Mouse (Mus musculus): ENCODE data around the gene Psma2. TPM values are rescaled to one million over a fixed set of nuclear protein-coding genes. Genes with fewer than 3 reads are reported as not detected.

Psma2 gene
- polyA plus RNA-seq, 1 experiment from 2014 or later, result 163 TPM

GRCm38 (mm10) chr13:14629726-14630641 is 16.9 kb downstream of the Psma2 start, which contains the start of gene AW209491:
TSS of gene AW209491 (plus strand) at chr13:14630154.
- under 1% methylated on average over 29 of the region's 29 CpGs for WGBS
- Histone ChIP-seq H3K4me2 (ENCODE audit: low read length) (peak within 1 kb of the TSS; percentile 71), H3K4me3 (ENCODE audit: control insufficient read depth in 1 of 2, insufficient read depth in 1 of 2, low read depth in 1 of 2, low read length in 2 of 2) (peak within 1 kb of the TSS; percentile 62 to 70), H3K4me1 (ENCODE audit: control insufficient read depth in 2 of 2, insufficient read depth in 2 of 2, low read length in 2 of 2) (peaks cover 0 to 2% of the 10 kb centered on the region in 2 experiments; a peak in 2 of 4 replicates), H3K27me3 (ENCODE audit: control insufficient read depth, insufficient read depth, low read length) (no peaks in the 10 kb centered on the region), H3K9ac (ENCODE audit: low read length) (peak within 1 kb of the TSS; percentile 79), H3K27ac (replicated peaks in 1 of 2; ENCODE audit: control insufficient read depth in 1 of 2, insufficient read depth in 1 of 2, low read depth in 2 of 2, low read length in 2 of 2) (peak within 1 kb of the TSS; percentile 50 to 72), H3K36me3 (ENCODE audit: control insufficient read depth, insufficient read depth, low read length) (peaks cover 32% of the 10 kb centered on the region), H3K9me3 (ENCODE audit: control insufficient read depth, low read length) (no peaks in the 10 kb centered on the region)
- peak; percentile 94 for ATAC-seq (ENCODE audit: insufficient number of reproducible peaks, insufficient read depth, low FRiP score, low read depth)

GRCm38 (mm10) chr13:14639998-14640397 is 27.0 kb downstream of the Psma2 start:
- Histone ChIP-seq H3K4me1 (ENCODE audit: control insufficient read depth in 2 of 2, insufficient read depth in 2 of 2, low read length in 2 of 2) (peaks cover 0 to 3% of the 10 kb centered on the region in 2 experiments; a peak in 1 of 4 replicates), H3K36me3 (ENCODE audit: control insufficient read depth, insufficient read depth, low read length) (peaks cover 37% of the 10 kb centered on the region), H3K27ac (replicated peaks in 1 of 2; ENCODE audit: control insufficient read depth in 1 of 2, insufficient read depth in 1 of 2, low read depth in 2 of 2, low read length in 2 of 2) (no peak overlapping the region), H3K27me3 (ENCODE audit: control insufficient read depth, insufficient read depth, low read length) (no peaks in the 10 kb centered on the region), H3K4me2 (ENCODE audit: low read length) (no peak overlapping the region), H3K4me3 (ENCODE audit: control insufficient read depth in 1 of 2, insufficient read depth in 1 of 2, low read depth in 1 of 2, low read length in 2 of 2) (no peak overlapping the region), H3K9me3 (ENCODE audit: control insufficient read depth, low read length) (no peaks in the 10 kb centered on the region), H3K9ac (ENCODE audit: low read length) (no peak overlapping the region)
- no peak for ATAC-seq (ENCODE audit: insufficient number of reproducible peaks, insufficient read depth, low FRiP score, low read depth)
- WGBS, result 59% methylated on average over 1 of the region's 1 CpGs

GRCm38 (mm10) chr13:14649301-14649700 is 36.3 kb downstream of the Psma2 start:
- H3K4me1 ChIP-seq (ENCODE audit: control insufficient read depth in 2 of 2, insufficient read depth in 2 of 2, low read length in 2 of 2), result no peaks in the 10 kb centered on the region
- no peak for ATAC-seq (ENCODE audit: insufficient number of reproducible peaks, insufficient read depth, low FRiP score, low read depth)
- H3K4me2 ChIP-seq (ENCODE audit: low read length), result no peak overlapping the region

GRCm38 (mm10) chr13:14667107-14667506 is 54.1 kb downstream of the Psma2 start:
- no peak for ATAC-seq (ENCODE audit: insufficient number of reproducible peaks, insufficient read depth, low FRiP score, low read depth)

More at GRCm38 (mm10) chr13:14649301-14649700, 36.3 kb downstream of the Psma2 start:
- Histone ChIP-seq H3K9ac (ENCODE audit: low read length) (no peak overlapping the region), H3K9me3 (ENCODE audit: control insufficient read depth, low read length) (no peaks in the 10 kb centered on the region), H3K27ac (replicated peaks in 1 of 2; ENCODE audit: control insufficient read depth in 1 of 2, insufficient read depth in 1 of 2, low read depth in 2 of 2, low read length in 2 of 2) (no peak overlapping the region), H3K27me3 (ENCODE audit: control insufficient read depth, insufficient read depth, low read length) (no peaks in the 10 kb centered on the region), H3K4me3 (ENCODE audit: control insufficient read depth in 1 of 2, insufficient read depth in 1 of 2, low read depth in 1 of 2, low read length in 2 of 2) (no peak overlapping the region), H3K36me3 (ENCODE audit: control insufficient read depth, insufficient read depth, low read length) (no peaks in the 10 kb centered on the region)
- 24% methylated on average over 1 of the region's 1 CpGs for WGBS

GRCm38 (mm10) chr13:14670342-14670741 is 57.3 kb downstream of the Psma2 start:
- no peaks in the 10 kb centered on the region for H3K4me1 ChIP-seq (ENCODE audit: control insufficient read depth in 2 of 2, insufficient read depth in 2 of 2, low read length in 2 of 2)
- ATAC-seq (ENCODE audit: insufficient number of reproducible peaks, insufficient read depth, low FRiP score, low read depth), result no peak

More at GRCm38 (mm10) chr13:14667107-14667506, 54.1 kb downstream of the Psma2 start:
- Histone ChIP-seq H3K4me3 (ENCODE audit: control insufficient read depth in 1 of 2, insufficient read depth in 1 of 2, low read depth in 1 of 2, low read length in 2 of 2) (no peak overlapping the region), H3K36me3 (ENCODE audit: control insufficient read depth, insufficient read depth, low read length) (no peaks in the 10 kb centered on the region), H3K27me3 (ENCODE audit: control insufficient read depth, insufficient read depth, low read length) (no peaks in the 10 kb centered on the region), H3K27ac (replicated peaks in 1 of 2; ENCODE audit: control insufficient read depth in 1 of 2, insufficient read depth in 1 of 2, low read depth in 2 of 2, low read length in 2 of 2) (no peak overlapping the region), H3K4me1 (ENCODE audit: control insufficient read depth in 2 of 2, insufficient read depth in 2 of 2, low read length in 2 of 2) (no peaks in the 10 kb centered on the region), H3K9ac (ENCODE audit: low read length) (no peak overlapping the region), H3K4me2 (ENCODE audit: low read length) (no peak overlapping the region), H3K9me3 (ENCODE audit: control insufficient read depth, low read length) (no peaks in the 10 kb centered on the region)
- WGBS, result 82% methylated on average over 4 of the region's 4 CpGs

GRCm38 (mm10) chr13:14688955-14689354 is 75.9 kb downstream of the Psma2 start:
- Histone ChIP-seq H3K27me3 (ENCODE audit: control insufficient read depth, insufficient read depth, low read length) (no peaks in the 10 kb centered on the region), H3K36me3 (ENCODE audit: control insufficient read depth, insufficient read depth, low read length) (no peaks in the 10 kb centered on the region), H3K27ac (replicated peaks in 1 of 2; ENCODE audit: control insufficient read depth in 1 of 2, insufficient read depth in 1 of 2, low read depth in 2 of 2, low read length in 2 of 2) (no peak overlapping the region), H3K9me3 (ENCODE audit: control insufficient read depth, low read length) (no peaks in the 10 kb centered on the region), H3K4me3 (ENCODE audit: control insufficient read depth in 1 of 2, insufficient read depth in 1 of 2, low read depth in 1 of 2, low read length in 2 of 2) (no peak overlapping the region), H3K4me1 (ENCODE audit: control insufficient read depth in 2 of 2, insufficient read depth in 2 of 2, low read length in 2 of 2) (no peaks in the 10 kb centered on the region), H3K9ac (ENCODE audit: low read length) (no peak overlapping the region), H3K4me2 (ENCODE audit: low read length) (no peak overlapping the region)
- no peak for ATAC-seq (ENCODE audit: insufficient number of reproducible peaks, insufficient read depth, low FRiP score, low read depth)
- 59% methylated on average over 3 of the region's 3 CpGs for WGBS

More at GRCm38 (mm10) chr13:14670342-14670741, 57.3 kb downstream of the Psma2 start:
- no peaks in the 10 kb centered on the region for H3K9me3 ChIP-seq (ENCODE audit: control insufficient read depth, low read length)
- no peak overlapping the region for H3K27ac ChIP-seq (replicated peaks in 1 of 2; ENCODE audit: control insufficient read depth in 1 of 2, insufficient read depth in 1 of 2, low read depth in 2 of 2, low read length in 2 of 2)
- H3K27me3 ChIP-seq (ENCODE audit: control insufficient read depth, insufficient read depth, low read length), result no peaks in the 10 kb centered on the region
- H3K9ac ChIP-seq (ENCODE audit: low read length), result no peak overlapping the region
- H3K4me3 ChIP-seq (ENCODE audit: control insufficient read depth in 1 of 2, insufficient read depth in 1 of 2, low read depth in 1 of 2, low read length in 2 of 2), result no peak overlapping the region
- 25% methylated on average over 2 of the region's 2 CpGs for WGBS
- H3K36me3 ChIP-seq (ENCODE audit: control insufficient read depth, insufficient read depth, low read length), result no peaks in the 10 kb centered on the region
- no peak overlapping the region for H3K4me2 ChIP-seq (ENCODE audit: low read length)

- no peak overlapping the region for H3K4me2 ChIP-seq (ENCODE audit: low read length)
- no peaks in the 10 kb centered on the region for H3K4me1 ChIP-seq (ENCODE audit: control insufficient read depth in 2 of 2, insufficient read depth in 2 of 2, low read length in 2 of 2)
- no peak overlapping the region for H3K9ac ChIP-seq (ENCODE audit: low read length)
- no peaks in the 10 kb centered on the region for H3K27me3 ChIP-seq (ENCODE audit: control insufficient read depth, insufficient read depth, low read length)
- no peaks in the 10 kb centered on the region for H3K36me3 ChIP-seq (ENCODE audit: control insufficient read depth, insufficient read depth, low read length)
- H3K4me3 ChIP-seq (ENCODE audit: control insufficient read depth in 1 of 2, insufficient read depth in 1 of 2, low read depth in 1 of 2, low read length in 2 of 2), result no peak overlapping the region
- H3K9me3 ChIP-seq (ENCODE audit: control insufficient read depth, low read length), result no peaks in the 10 kb centered on the region
- H3K27ac ChIP-seq (replicated peaks in 1 of 2; ENCODE audit: control insufficient read depth in 1 of 2, insufficient read depth in 1 of 2, low read depth in 2 of 2, low read length in 2 of 2), result no peak overlapping the region
- no peak for ATAC-seq (ENCODE audit: insufficient number of reproducible peaks, insufficient read depth, low FRiP score, low read depth)
- WGBS, result 66% methylated on average over 2 of the region's 2 CpGs
These were observed 103.8 kb downstream of the Psma2 start for GRCm38 (mm10) chr13:14716801-14717200.
